Mouse (Mus musculus) ES-Bruce4 (cell line): ENCODE measurements at regions not wholly inside any gene's neighbourhood (a gene's known extent, or its start where the extent isn't known, plus 50 kb on each side); places are given as distances from the start of the nearest gene placed in this dataset.

ENCODE experiments used
- CTCF ChIP-seq: IDR thresholded peaks from one replicate; pipeline ENCODE4 v1.8.1; 2011; ENCODE audit warnings: low read depth, low read length
- EP300 ChIP-seq: IDR thresholded peaks from 2 replicates; pipeline ENCODE4 v1.6.1; 2011; ENCODE audit warnings: low read depth, low read length; ENCODE audit not compliant: insufficient read depth
- POLR2A ChIP-seq: IDR thresholded peaks from one replicate; pipeline ENCODE4 v1.8.1; 2011; ENCODE audit warnings: low read length; ENCODE audit not compliant: insufficient read depth

DNA sequence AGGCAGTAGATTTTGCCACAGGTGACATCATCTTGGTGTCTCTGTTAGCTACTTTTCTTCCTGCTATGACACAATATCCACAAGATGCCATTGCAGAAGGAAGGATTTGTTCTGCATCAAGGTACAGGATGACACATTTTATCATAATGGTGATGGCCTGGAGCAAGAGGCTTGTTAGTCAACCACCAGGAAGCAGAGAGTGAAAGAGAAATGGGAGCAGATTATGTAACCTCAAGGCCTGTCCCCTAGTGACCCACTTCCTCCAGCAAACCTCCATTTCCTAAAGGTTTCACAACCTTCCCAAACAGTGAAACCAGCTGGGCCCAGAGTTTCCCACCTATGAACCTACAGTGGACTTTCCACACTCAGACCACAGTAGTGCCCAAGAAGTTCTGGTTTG, 640.3 kb downstream of the Zfp706 start:
- TF ChIP-seq CTCF (no peak), EP300 (no peak), POLR2A (no peak)
